Mouse (Mus musculus) kidney, postnatal 10 days (tissue): ENCODE measurements at regions not wholly inside any gene's neighbourhood (a gene's known extent, or its start where the extent isn't known, plus 50 kb on each side); places are given as distances from the start of the nearest gene placed in this dataset.

Source experiments
- DNase-seq: peaks from one replicate; pipeline ENCODE4 v3.0.0; 2021; ENCODE audit warnings: mixed read lengths

- DNase-seq, result no peak
Measured at GRCm38 (mm10) chr19:14347026-14347425, 250.8 kb downstream of the Tle4 start.

DNA sequence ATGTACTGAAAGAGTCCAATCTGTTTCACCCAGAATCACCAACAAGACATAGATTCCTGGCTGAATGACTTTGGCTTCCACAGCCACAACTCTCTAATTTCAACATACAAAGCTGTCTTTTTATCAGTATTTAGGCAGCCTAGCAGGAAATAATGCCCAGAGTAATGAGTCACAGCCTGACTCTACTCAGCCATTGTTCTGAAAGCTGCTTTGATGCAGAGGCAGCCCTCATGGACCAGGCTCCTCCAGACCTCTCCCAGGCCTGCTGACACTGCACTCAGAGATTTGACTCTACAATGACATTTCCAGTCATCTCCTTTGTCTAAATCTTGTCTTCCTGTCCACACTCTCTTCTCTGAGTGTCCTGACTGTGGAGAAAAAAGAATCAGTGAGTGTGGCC, 250.4 kb downstream of the Tle4 start:
- no peak for DNase-seq

GRCm38 (mm10) chr19:14349753-14350152, 248.1 kb downstream of the Tle4 start:
- no peak for DNase-seq

GRCm38 (mm10) chr19:14351728-14352340, 246.0 kb downstream of the Tle4 start:
- DNase-seq, result no peak

DNA sequence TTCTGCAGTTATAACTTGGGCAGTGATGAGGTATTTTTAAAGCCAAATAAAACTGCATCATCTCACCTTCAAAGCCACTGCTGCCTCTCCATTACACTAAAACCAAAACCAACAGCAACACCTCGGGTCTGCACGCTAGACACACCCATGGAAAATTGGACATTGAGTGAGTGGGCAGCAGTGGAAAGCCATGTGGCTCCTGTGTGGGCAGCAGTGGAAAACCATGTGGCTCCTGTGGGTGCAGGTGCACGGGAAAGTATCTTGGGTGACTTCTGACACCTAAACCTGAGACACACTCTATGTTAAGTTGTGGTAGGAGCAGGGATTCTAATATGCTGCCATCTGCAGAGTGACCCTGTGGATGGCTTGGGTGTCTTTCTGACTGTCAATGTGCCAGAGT, 245.3 kb downstream of the Tle4 start:
- DNase-seq, result no peak

DNA sequence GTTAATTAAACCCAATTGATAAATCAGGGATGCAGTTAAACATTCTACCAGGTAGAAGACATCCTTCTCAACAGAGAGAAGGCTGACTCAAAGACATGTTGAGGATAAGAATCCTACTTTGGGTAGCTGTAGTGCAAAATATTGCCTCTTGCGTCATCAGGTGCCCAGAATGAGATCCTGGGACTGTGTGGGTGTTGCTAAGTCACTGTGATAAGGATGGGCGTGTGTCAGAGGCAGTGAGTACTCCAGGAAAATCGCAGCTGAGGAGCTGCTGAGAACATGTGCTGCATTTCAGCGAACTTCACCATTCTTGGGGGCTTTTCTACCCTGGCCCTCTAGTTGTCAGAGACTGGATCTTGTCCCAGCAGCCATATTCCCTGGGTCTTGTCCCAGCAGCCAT, 244.7 kb downstream of the Tle4 start:
- DNase-seq, result no peak

- no peak for DNase-seq
Measured at GRCm38 (mm10) chr19:14355128-14355527, 242.7 kb downstream of the Tle4 start.

- DNase-seq, result no peak
Measured at GRCm38 (mm10) chr19:14355946-14356345, 241.9 kb downstream of the Tle4 start.

- no peak for DNase-seq
Measured at GRCm38 (mm10) chr19:14360611-14361010, 237.2 kb downstream of the Tle4 start.

DNA sequence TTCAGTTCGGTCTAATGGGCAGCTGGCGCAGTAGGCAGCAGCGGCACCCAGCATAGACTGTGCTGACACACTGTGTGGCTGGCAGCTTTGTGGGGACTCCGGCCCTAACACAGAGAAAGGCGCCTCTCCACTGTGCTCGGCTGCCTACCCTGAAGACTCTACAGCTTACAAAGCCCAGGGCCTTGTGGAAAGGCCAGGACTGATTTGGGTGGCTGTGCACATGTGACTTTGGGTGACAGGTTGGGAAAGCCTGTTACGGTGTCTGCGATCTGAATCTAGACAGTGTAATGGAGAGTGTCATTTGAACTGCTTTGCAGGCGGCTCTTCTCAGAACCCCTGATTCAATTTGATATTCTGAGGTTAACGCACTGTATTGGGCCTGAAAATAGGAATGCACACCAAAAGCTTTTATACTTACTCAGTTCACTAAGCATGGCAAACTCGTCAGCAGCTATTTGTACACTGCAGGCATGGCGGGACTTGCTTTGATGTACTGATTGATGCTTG, 228.7 kb downstream of the Tle4 start:
- DNase-seq, result no peak

DNA sequence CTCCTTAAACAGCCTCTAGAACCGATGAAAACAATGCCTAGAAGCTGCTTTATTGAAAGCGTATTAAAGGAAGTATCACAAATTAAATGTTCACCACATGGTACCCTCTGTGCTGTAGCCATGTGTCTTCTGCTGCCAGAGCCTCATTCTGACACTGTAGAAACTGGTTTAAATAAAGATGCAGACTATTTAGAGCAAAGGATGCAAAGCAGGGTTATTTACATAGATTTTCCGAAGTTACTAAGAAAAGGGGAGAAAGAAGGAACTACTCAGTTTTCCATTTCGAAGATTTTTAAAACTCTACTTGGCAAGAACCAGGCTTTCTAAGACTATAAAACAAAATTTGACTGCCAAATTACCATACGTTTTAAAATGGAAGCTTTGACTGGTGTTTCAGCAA, 226.5 kb downstream of the Tle4 start:
- DNase-seq, result no peak

DNA sequence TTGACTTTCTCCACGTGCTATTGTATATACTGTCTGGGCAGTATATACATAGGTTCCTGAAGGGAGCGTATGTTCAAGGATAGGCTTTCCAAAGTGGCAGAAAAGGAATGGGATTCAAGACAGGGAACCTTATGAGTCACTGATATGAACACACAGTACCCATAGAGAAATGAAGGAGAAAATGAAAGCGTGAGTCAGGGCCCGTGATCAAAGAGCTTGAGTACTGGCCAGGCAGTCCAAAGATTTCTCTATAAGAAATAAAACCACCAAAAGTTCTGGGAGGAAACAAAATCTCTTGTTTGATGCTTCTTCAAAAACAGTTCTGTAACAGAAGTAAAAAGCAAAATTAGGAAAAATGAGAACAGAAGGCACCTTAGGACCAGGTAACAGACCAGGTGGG, 223.9 kb downstream of the Tle4 start:
- DNase-seq, result no peak

DNA sequence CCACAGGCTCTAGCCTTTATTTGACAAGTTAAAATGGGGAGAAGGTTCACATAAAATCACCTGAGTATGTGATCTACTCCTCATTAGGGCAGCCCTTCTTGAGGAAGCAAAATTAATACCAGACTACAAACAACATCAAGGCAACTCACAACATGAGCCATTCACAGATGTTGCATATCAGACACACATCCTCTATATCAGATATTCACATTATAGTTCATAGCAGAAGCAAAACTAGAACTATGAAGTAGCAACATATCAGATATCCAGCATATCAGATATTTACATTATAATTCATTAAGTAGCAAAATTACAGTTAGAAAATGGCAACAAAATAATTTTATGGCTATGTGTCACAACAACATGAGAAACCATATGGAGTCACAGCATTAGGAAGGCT, 217.0 kb downstream of the Tle4 start:
- no peak for DNase-seq

GRCm38 (mm10) chr19:14387796-14388195, 210.1 kb downstream of the Tle4 start:
- no peak for DNase-seq

- DNase-seq, result no peak
Measured at GRCm38 (mm10) chr19:14388539-14388938, 209.3 kb downstream of the Tle4 start.

GRCm38 (mm10) chr19:14389881-14390837, 207.7 kb downstream of the Tle4 start:
- peak; percentile 52 for DNase-seq

DNA sequence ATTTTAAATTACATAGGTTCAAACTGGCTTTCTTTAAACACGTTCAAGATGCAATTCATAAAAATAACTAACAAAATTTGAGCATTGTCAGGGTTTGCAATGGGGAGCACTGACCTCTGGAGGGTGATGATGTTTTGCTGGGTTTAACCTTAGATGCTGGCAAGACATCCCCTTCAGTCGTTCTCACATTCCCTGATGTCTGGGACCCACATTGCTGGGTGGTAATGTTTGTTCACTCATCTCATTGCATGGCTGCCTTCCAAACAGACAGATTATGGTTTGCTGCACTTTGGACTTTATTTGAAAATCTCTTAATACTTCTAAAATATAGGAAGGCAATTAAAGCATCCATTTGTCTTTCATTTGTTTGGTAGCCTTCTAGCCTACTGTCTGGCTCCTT, 206.9 kb downstream of the Tle4 start:
- DNase-seq, result no peak
